ENCODE assay signal across 10 mouse cellular contexts in genomic region chr3:36340889-36341533, GRCm38 (mm10).
A peak's percentile ranks its signal among the peaks of the same experiment; 100 is the strongest.
DNase-seq lines count a peak whose midpoint lies in the region; ATAC-seq lines count a peak whose summit lies in the region.
"Had no signal": no experiment of that assay in that cellular context is flagged by ENCODE, and none has a peak within 500 bp of the region (broad histone marks: within the 10 kb centered on the region; RNA-seq: fewer than 3 reads in every experiment).

No protein-coding gene starts in this region.

- peak; percentile 11 for DNase-seq in liver
- DNase-seq in liver, embryonic 11.5 days (ENCODE audit: low spot score) = no peak
- peak; percentile 81 for DNase-seq in adrenal gland, postnatal 25 days
- DNase-seq in kidney, postnatal 4 days = peak; percentile 56 to 64
- DNase-seq in right cerebral cortex, adult 18-20 months = peak; percentile 89

- no peak overlapping the region for H3K9ac ChIP-seq in liver, embryonic 11.5 days (ENCODE audit: low read depth, low read length)
- no peak overlapping the region for H3K9ac ChIP-seq in midbrain, embryonic 15.5 days
- no peak overlapping the region for H3K9ac ChIP-seq in forebrain, embryonic 12.5 days
- H3K9ac ChIP-seq: limb, embryonic 12.5 days had no signal

- H3K36me3 ChIP-seq in liver, embryonic 11.5 days (ENCODE audit: control insufficient read depth, insufficient read depth, low read length) = no peaks in the 10 kb centered on the region
- no peaks in the 10 kb centered on the region for H3K36me3 ChIP-seq in midbrain, embryonic 15.5 days (replicated peaks)
- no peaks in the 10 kb centered on the region for H3K36me3 ChIP-seq in forebrain, embryonic 12.5 days (replicated peaks)
- H3K36me3 ChIP-seq: limb, embryonic 12.5 days had no signal

- no peak for ATAC-seq in liver, embryonic 11.5 days (replicated peaks; ENCODE audit: low FRiP score)
- ATAC-seq in midbrain, embryonic 15.5 days (replicated peaks) = no peak
- no peak for ATAC-seq in granulocyte monocyte progenitor cell, adult 5-6 weeks (replicated peaks; ENCODE audit: poor library complexity, severe bottlenecking)
- no peak for ATAC-seq in forebrain, embryonic 12.5 days (ENCODE audit: low FRiP score)

- H3K9me3 ChIP-seq in liver, embryonic 11.5 days (ENCODE audit: control insufficient read depth, low read length) = no peaks in the 10 kb centered on the region
- no peaks in the 10 kb centered on the region for H3K9me3 ChIP-seq in midbrain, embryonic 15.5 days
- no peaks in the 10 kb centered on the region for H3K9me3 ChIP-seq in forebrain, embryonic 12.5 days
- H3K9me3 ChIP-seq: limb, embryonic 12.5 days had no signal

- H3K4me1 ChIP-seq in liver, embryonic 11.5 days (replicated peaks; ENCODE audit: control insufficient read depth, insufficient read depth, low read length) = no peaks in the 10 kb centered on the region
- H3K4me1 ChIP-seq in midbrain, embryonic 15.5 days = no peaks in the 10 kb centered on the region
- H3K4me1 ChIP-seq in forebrain, embryonic 12.5 days = no peaks in the 10 kb centered on the region
- H3K4me1 ChIP-seq: limb, embryonic 12.5 days had no signal

- H3K27me3 ChIP-seq in liver, embryonic 11.5 days (replicated peaks; ENCODE audit: control insufficient read depth, insufficient read depth, low read length) = no peaks in the 10 kb centered on the region
- no peaks in the 10 kb centered on the region for H3K27me3 ChIP-seq in midbrain, embryonic 15.5 days (replicated peaks)
- H3K27me3 ChIP-seq in forebrain, embryonic 12.5 days = no peaks in the 10 kb centered on the region
- H3K27me3 ChIP-seq: limb, embryonic 12.5 days had no signal

- no peak overlapping the region for H3K27ac ChIP-seq in liver, embryonic 11.5 days (ENCODE audit: low read depth, low read length)
- no peak overlapping the region for H3K27ac ChIP-seq in midbrain, embryonic 15.5 days
- H3K27ac ChIP-seq in forebrain, embryonic 12.5 days = no peak overlapping the region
- H3K27ac ChIP-seq: limb, embryonic 12.5 days had no signal

- H3K4me2 ChIP-seq in liver, embryonic 11.5 days = no peak overlapping the region
- H3K4me2 ChIP-seq in midbrain, embryonic 15.5 days = no peak overlapping the region
- H3K4me2 ChIP-seq in forebrain, embryonic 12.5 days = no peak overlapping the region
- H3K4me2 ChIP-seq: limb, embryonic 12.5 days had no signal

- 66% methylated on average over 6 of the region's 6 CpGs for WGBS in liver, embryonic 11.5 days
- 78% methylated on average over 6 of the region's 6 CpGs for WGBS in midbrain, embryonic 15.5 days
- WGBS in forebrain, embryonic 12.5 days = 82% methylated on average over 6 of the region's 6 CpGs

- H3K4me3 ChIP-seq in liver, embryonic 11.5 days (ENCODE audit: low read depth, low read length) = no peak overlapping the region
- H3K4me3 ChIP-seq in midbrain, embryonic 15.5 days = no peak overlapping the region
- no peak overlapping the region for H3K4me3 ChIP-seq in forebrain, embryonic 12.5 days (replicated peaks)
- H3K4me3 ChIP-seq: erythroblast, embryonic 14.5 days; limb, embryonic 12.5 days had no signal
